Mouse (Mus musculus) forebrain, embryonic 16.5 days (tissue): ENCODE measurements around the gene Pdzd4. TPM values are rescaled to one million over a fixed set of nuclear protein-coding genes. Genes with fewer than 3 reads are reported as not detected.
A peak's percentile ranks its signal among the peaks of the same experiment; 100 is the strongest.

Experiments used
- ATAC-seq: fragments of 200-750 bp; cut with Nextera tagmentation; 2 replicates; pipeline ENCODE4 v1.8.0; 2017; ENCODE audit warnings: mild to moderate bottlenecking, moderate library complexity
- H3K27ac ChIP-seq: fragments of 300-500 bp; sonication (generic); 2 replicates; pipeline ENCODE4 v1.5.1; 2014; ENCODE audit warnings: low read length, control low read depth
- H3K27me3 ChIP-seq: fragments of 300-500 bp; sonication (generic); replicated peaks from 2 replicates; pipeline ENCODE4 v1.6.1; 2014; ENCODE audit warnings: low read length; ENCODE audit not compliant: control insufficient read depth, insufficient read depth
- H3K36me3 ChIP-seq: fragments of 300-500 bp; sonication (generic); 2 replicates; pipeline ENCODE4 v1.6.1; 2014; ENCODE audit not compliant: control insufficient read depth, insufficient read depth
- H3K4me1 ChIP-seq: fragments of 300-500 bp; sonication (generic); replicated peaks from 2 replicates; pipeline ENCODE4 v1.6.1; 2014; ENCODE audit warnings: low read length; ENCODE audit not compliant: control insufficient read depth, insufficient read depth
- H3K4me2 ChIP-seq: fragments of 300-500 bp; sonication (generic); 2 replicates; pipeline ENCODE4 v1.6.1; 2014; ENCODE audit warnings: mild to moderate bottlenecking, low read length, control low read depth
- H3K4me3 ChIP-seq: fragments of 300-500 bp; sonication (generic); replicated peaks from 2 replicates; pipeline ENCODE4 v1.5.1; 2014; ENCODE audit warnings: mild to moderate bottlenecking, low read length, control low read depth
- H3K9ac ChIP-seq: fragments of 300-500 bp; sonication (generic); replicated peaks from 2 replicates; pipeline ENCODE4 v1.6.1; 2014; ENCODE audit warnings: low read depth, low read length, control low read depth
- H3K9me3 ChIP-seq: fragments of 300-500 bp; sonication (generic); 2 replicates; pipeline ENCODE4 v1.6.1; 2016; ENCODE audit warnings: low read length; ENCODE audit not compliant: control insufficient read depth
- WGBS: fragments of 180-500 bp; shearing (Covaris S2); extraction: QIAGEN DNeasy Blood & Tissue Kit; methylation state at CpG from one replicate; pipeline ENCODE4 v1.1.7; 2014; 5-methylcytosine and 5-hydroxymethylcytosine counted together
- polyA plus RNA-seq: library from polyadenylated mRNA; unstranded; fragments of >200 nt; fragmentation: Nextera tagmentation; extraction: Ambion mirVana; gene quantifications from 2 replicates; pipeline ENCODE4 v1.2.1, GENCODE M21; 2015

Gene Pdzd4
- polyA plus RNA-seq, 1 experiment from 2014 or later: 4.2 TPM

- Histone ChIP-seq H3K4me1 (no peaks in the 10 kb centered on the region), H3K27me3 (no peaks in the 10 kb centered on the region), H3K9me3 (no peaks in the 10 kb centered on the region), H3K4me2 (no peak overlapping the region), H3K4me3 (no peak overlapping the region), H3K27ac (no peak overlapping the region), H3K9ac (no peak overlapping the region), H3K36me3 (no peaks in the 10 kb centered on the region)
- WGBS: 78% methylated on average over 3 of the region's 3 CpGs
- ATAC-seq: no peak
Measured at GRCm38 (mm10) chrX:73836691-73837090, 11.9 kb upstream of the Pdzd4 start.

- H3K27ac ChIP-seq: no peak overlapping the region
- no peaks in the 10 kb centered on the region for H3K27me3 ChIP-seq
- no peak for ATAC-seq
- H3K4me1 ChIP-seq: no peaks in the 10 kb centered on the region
- H3K4me2 ChIP-seq: no peak overlapping the region
- H3K4me3 ChIP-seq: no peak overlapping the region
- H3K9me3 ChIP-seq: no peaks in the 10 kb centered on the region
- WGBS: 95% methylated on average over 1 of the region's 1 CpGs
- no peak overlapping the region for H3K9ac ChIP-seq
- H3K36me3 ChIP-seq: no peaks in the 10 kb centered on the region
Measured at GRCm38 (mm10) chrX:73835731-73836130, 11.0 kb upstream of the Pdzd4 start.

- Histone ChIP-seq H3K27me3 (no peaks in the 10 kb centered on the region), H3K4me2 (peak overlapping the region; percentile 67), H3K9ac (peak overlapping the region; percentile 84), H3K4me1 (peaks cover 10% of the 10 kb centered on the region), H3K4me3 (peak overlapping the region; percentile 69), H3K9me3 (no peaks in the 10 kb centered on the region), H3K36me3 (no peaks in the 10 kb centered on the region), H3K27ac (no peak overlapping the region; the same call in 1 of the 2 replicates)
- WGBS: 16% methylated on average over 17 of the region's 17 CpGs
- peak; percentile 19 for ATAC-seq
Measured at GRCm38 (mm10) chrX:73823747-73824146, 1.0 kb downstream of the Pdzd4 start.

GRCm38 (mm10) chrX:73816596-73817314 lies 8.0 kb downstream of the Pdzd4 start:
- 70% methylated on average over 3 of the region's 3 CpGs for WGBS
- ATAC-seq: no peak

DNA sequence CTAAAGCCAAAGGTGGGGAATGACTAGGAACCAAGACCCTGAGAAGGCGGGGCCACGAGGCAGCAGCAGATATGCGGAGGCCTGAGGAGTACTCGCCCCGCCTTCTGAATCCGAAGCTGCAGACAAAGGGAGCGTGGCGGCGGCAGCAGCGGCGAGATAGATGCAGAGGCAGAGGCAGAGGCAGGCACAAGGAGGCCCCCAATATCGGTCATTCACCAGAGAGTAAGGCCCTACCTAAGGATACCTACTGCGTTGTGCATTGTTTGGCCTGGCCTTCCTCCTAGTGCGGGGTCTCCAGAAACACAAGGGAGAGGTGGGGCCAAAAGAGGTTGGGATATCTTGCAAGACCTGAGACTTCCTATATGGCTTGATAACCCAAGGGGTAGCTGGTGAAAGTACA lies 9.7 kb downstream of the Pdzd4 start:
- H3K27me3 ChIP-seq: no peaks in the 10 kb centered on the region
- H3K4me1 ChIP-seq: peaks cover 9% of the 10 kb centered on the region; the same call in 1 of the 2 replicates
- H3K4me2 ChIP-seq: peak overlapping the region; percentile 52
- peak overlapping the region; percentile 49 for H3K27ac ChIP-seq
- 21% methylated on average over 14 of the region's 14 CpGs for WGBS
- no peaks in the 10 kb centered on the region for H3K36me3 ChIP-seq
- H3K9me3 ChIP-seq: no peaks in the 10 kb centered on the region
- peak overlapping the region; percentile 41 for H3K4me3 ChIP-seq
- peak overlapping the region; percentile 60 for H3K9ac ChIP-seq
- ATAC-seq: peak; percentile 90

More at GRCm38 (mm10) chrX:73816596-73817314, 8.0 kb downstream of the Pdzd4 start:
- H3K9ac ChIP-seq: no peak overlapping the region
- H3K27ac ChIP-seq: no peak overlapping the region
- H3K4me2 ChIP-seq: no peak overlapping the region
- H3K9me3 ChIP-seq: no peaks in the 10 kb centered on the region
- H3K36me3 ChIP-seq: no peaks in the 10 kb centered on the region
- H3K4me3 ChIP-seq: no peak overlapping the region
- H3K4me1 ChIP-seq: peaks cover 9% of the 10 kb centered on the region; the same call in 1 of the 2 replicates
- H3K27me3 ChIP-seq: no peaks in the 10 kb centered on the region

GRCm38 (mm10) chrX:73805814-73806213 lies 19.0 kb downstream of the Pdzd4 start:
- 61% methylated on average over 1 of the region's 1 CpGs for WGBS
- no peak overlapping the region for H3K27ac ChIP-seq
- peak; percentile 57; the same call in 1 of the 2 replicates for ATAC-seq
- H3K4me3 ChIP-seq: no peak overlapping the region
- no peaks in the 10 kb centered on the region for H3K9me3 ChIP-seq
- H3K4me1 ChIP-seq: no peaks in the 10 kb centered on the region
- no peaks in the 10 kb centered on the region for H3K27me3 ChIP-seq
- H3K4me2 ChIP-seq: no peak overlapping the region
- H3K9ac ChIP-seq: no peak overlapping the region
- no peaks in the 10 kb centered on the region for H3K36me3 ChIP-seq

DNA sequence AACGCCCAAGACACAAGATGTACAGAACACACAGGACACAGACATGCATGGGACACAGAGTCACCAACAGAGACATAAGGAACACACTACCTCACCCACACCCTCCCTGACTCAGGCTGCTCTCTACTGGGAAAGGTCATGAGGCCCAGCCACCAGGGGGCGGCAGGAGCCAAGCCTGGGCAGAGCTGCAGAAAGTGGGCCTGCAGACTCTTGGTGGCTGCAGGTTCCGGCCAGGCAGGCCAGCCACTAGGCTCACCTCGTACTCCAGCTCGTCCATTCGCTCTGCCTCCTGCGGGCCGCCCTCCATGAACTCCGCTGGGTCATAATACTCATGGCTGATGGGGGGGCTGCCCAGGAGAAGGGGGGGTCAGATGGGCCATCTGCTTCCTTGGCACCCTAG lies 26.3 kb downstream of the Pdzd4 start:
- ATAC-seq: peak; percentile 60
- Histone ChIP-seq H3K4me2 (no peak overlapping the region), H3K27ac (no peak overlapping the region), H3K27me3 (no peaks in the 10 kb centered on the region), H3K4me3 (no peak overlapping the region), H3K9ac (no peak overlapping the region), H3K4me1 (no peaks in the 10 kb centered on the region), H3K9me3 (no peaks in the 10 kb centered on the region), H3K36me3 (no peaks in the 10 kb centered on the region)
- WGBS: 30% methylated on average over 9 of the region's 9 CpGs

GRCm38 (mm10) chrX:73797511-73797910 lies 27.3 kb downstream of the Pdzd4 start:
- no peak overlapping the region for H3K9ac ChIP-seq
- no peak overlapping the region for H3K4me3 ChIP-seq
- no peak overlapping the region for H3K4me2 ChIP-seq
- no peak overlapping the region for H3K27ac ChIP-seq
- H3K4me1 ChIP-seq: no peaks in the 10 kb centered on the region
- H3K27me3 ChIP-seq: no peaks in the 10 kb centered on the region
- H3K9me3 ChIP-seq: no peaks in the 10 kb centered on the region
- no peaks in the 10 kb centered on the region for H3K36me3 ChIP-seq
- 86% methylated on average over 2 of the region's 2 CpGs for WGBS
- no peak for ATAC-seq

- peaks cover 4% of the 10 kb centered on the region for H3K4me1 ChIP-seq
- no peaks in the 10 kb centered on the region for H3K27me3 ChIP-seq
- no peak overlapping the region for H3K9ac ChIP-seq
- H3K27ac ChIP-seq: no peak overlapping the region
- no peak for ATAC-seq
- H3K36me3 ChIP-seq: no peaks in the 10 kb centered on the region
- H3K9me3 ChIP-seq: no peaks in the 10 kb centered on the region
- no peak overlapping the region for H3K4me3 ChIP-seq
- no peak overlapping the region for H3K4me2 ChIP-seq
- WGBS: 25% methylated on average over 1 of the region's 1 CpGs
Measured at GRCm38 (mm10) chrX:73793505-73793904, 31.3 kb downstream of the Pdzd4 start.
